Mouse (Mus musculus) midbrain, embryonic 12.5 days (tissue): ENCODE measurements around the gene Slc35c2. TPM values are rescaled to one million over a fixed set of nuclear protein-coding genes. Genes with fewer than 3 reads are reported as not detected.

ENCODE experiments used
- ATAC-seq: fragments of 200-750 bp; cut with Nextera tagmentation; 2 replicates; pipeline ENCODE4 v1.8.0; 2017; ENCODE audit warnings: low read depth, moderate TSS enrichment, moderate library complexity; ENCODE audit not compliant: low FRiP score
- H3K27ac ChIP-seq: fragments of 300-500 bp; sonication (generic); replicated peaks from 2 replicates; pipeline ENCODE4 v1.5.1; 2016; ENCODE audit warnings: mild to moderate bottlenecking
- H3K27me3 ChIP-seq: fragments of 300-500 bp; sonication (generic); 2 replicates; pipeline ENCODE4 v1.6.1; 2016; ENCODE audit warnings: mild to moderate bottlenecking
- H3K36me3 ChIP-seq: fragments of 300-500 bp; sonication (generic); 2 replicates; pipeline ENCODE4 v1.6.1; 2016
- H3K4me1 ChIP-seq: fragments of 300-500 bp; sonication (generic); 2 replicates; pipeline ENCODE4 v1.6.1; 2016
- H3K4me2 ChIP-seq: fragments of 300-500 bp; sonication (generic); replicated peaks from 2 replicates; pipeline ENCODE4 v1.6.1; 2016; ENCODE audit warnings: mild to moderate bottlenecking, moderate library complexity
- H3K4me3 ChIP-seq: fragments of 300-500 bp; sonication (generic); 2 replicates; pipeline ENCODE4 v1.5.1; 2016; ENCODE audit warnings: mild to moderate bottlenecking
- H3K9ac ChIP-seq: fragments of 300-500 bp; sonication (generic); replicated peaks from 2 replicates; pipeline ENCODE4 v1.6.1; 2016; ENCODE audit warnings: mild to moderate bottlenecking, moderate library complexity
- H3K9me3 ChIP-seq: fragments of 300-500 bp; sonication (generic); 2 replicates; pipeline ENCODE4 v1.6.1; 2016; ENCODE audit warnings: mild to moderate bottlenecking
- WGBS: fragments of 180-500 bp; shearing (Covaris S2); methylation state at CpG from one replicate; pipeline ENCODE4 v1.1.7; 2016; 5-methylcytosine and 5-hydroxymethylcytosine counted together
- polyA plus RNA-seq: library from polyadenylated mRNA; unstranded; fragments of >200 nt; fragmentation: Nextera tagmentation; extraction: Ambion mirVana; gene quantifications from 2 replicates; pipeline ENCODE4 v1.2.1, GENCODE M21; 2016

Slc35c2 gene
- polyA plus RNA-seq, 1 experiment from 2014 or later: 67.1 TPM

DNA sequence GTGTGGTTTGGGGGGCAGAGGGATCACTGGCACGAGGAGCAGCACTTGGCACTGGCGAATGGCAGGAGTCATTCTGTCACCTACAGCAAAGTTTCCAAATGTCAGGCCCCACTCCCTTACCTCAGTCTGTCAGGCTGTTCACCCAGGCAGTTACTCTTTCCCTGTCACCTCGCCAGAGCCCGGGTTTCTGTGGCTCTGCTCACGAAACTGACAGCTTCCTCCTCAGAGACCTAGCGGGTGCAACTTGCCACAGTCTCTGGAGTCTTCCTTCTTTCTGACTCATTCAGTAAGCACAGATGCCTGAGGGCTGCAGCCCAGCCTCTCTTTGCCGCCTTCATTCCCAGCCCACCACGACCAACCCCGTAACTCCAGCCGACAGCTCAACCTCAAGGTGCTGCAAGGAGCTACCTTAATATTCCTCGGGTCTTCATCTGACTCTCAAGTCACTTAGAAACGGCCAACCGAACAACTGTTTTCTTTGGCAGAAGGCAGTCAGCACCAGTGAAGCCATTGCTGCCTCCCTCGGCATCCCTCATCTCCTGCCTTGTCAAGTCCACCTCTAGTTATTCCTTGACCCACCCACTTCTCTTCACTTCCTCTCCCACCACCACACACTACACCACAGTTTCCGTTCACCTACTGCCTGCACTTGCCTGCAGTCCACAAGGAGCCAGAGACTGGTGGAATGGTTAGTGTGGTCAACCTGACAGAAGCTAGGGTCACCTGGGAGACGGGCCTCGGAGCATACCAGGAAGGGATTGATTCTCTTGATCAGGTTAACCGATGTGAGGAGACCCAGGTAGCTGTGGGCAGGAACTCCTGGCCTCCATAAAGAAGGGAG, 1.1 kb downstream of the Slc35c2 start:
- ATAC-seq: no peak
- H3K27ac ChIP-seq: no peak overlapping the region
- H3K4me2 ChIP-seq: peak overlapping the region; percentile 94

GRCm38 (mm10) chr2:165285621-165286020, 2.0 kb downstream of the Slc35c2 start:
- Histone ChIP-seq H3K9me3 (no peaks in the 10 kb centered on the region), H3K9ac (no peak overlapping the region), H3K36me3 (peaks cover 23% of the 10 kb centered on the region), H3K4me3 (no peak overlapping the region), H3K27me3 (no peaks in the 10 kb centered on the region), H3K4me1 (peaks cover 29% of the 10 kb centered on the region), H3K4me2 (no peak overlapping the region), H3K27ac (no peak overlapping the region)
- no peak for ATAC-seq
- WGBS: 89% methylated on average over 8 of the region's 8 CpGs

More for the DNA sequence above, 1.1 kb downstream of the Slc35c2 start:
- Histone ChIP-seq H3K36me3 (peaks cover 29% of the 10 kb centered on the region), H3K9ac (peak overlapping the region; percentile 78), H3K9me3 (no peaks in the 10 kb centered on the region), H3K4me1 (peaks cover 29% of the 10 kb centered on the region), H3K4me3 (peak overlapping the region; percentile 80), H3K27me3 (no peaks in the 10 kb centered on the region)
- WGBS: 73% methylated on average over 18 of the region's 18 CpGs

- H3K4me1 ChIP-seq: peaks cover 32% of the 10 kb centered on the region
- H3K27ac ChIP-seq: no peak overlapping the region
- WGBS: 81% methylated on average over 3 of the region's 3 CpGs
- H3K36me3 ChIP-seq: peaks cover 17% of the 10 kb centered on the region
- no peak for ATAC-seq
- 0 out of 2 replicates have a peak, but pooled peaks cover under 1% of the 10 kb centered on the region for H3K27me3 ChIP-seq
- no peak overlapping the region for H3K4me3 ChIP-seq
- no peak overlapping the region for H3K9ac ChIP-seq
- no peaks in the 10 kb centered on the region for H3K9me3 ChIP-seq
- no peak overlapping the region for H3K4me2 ChIP-seq
Measured at GRCm38 (mm10) chr2:165285034-165285433, 2.6 kb downstream of the Slc35c2 start.

GRCm38 (mm10) chr2:165284377-165284776, 3.3 kb downstream of the Slc35c2 start:
- no peak for ATAC-seq
- no peaks in the 10 kb centered on the region for H3K9me3 ChIP-seq
- 0 out of 2 replicates have a peak, but pooled peaks cover 4% of the 10 kb centered on the region for H3K27me3 ChIP-seq
- H3K36me3 ChIP-seq: peaks cover 11% of the 10 kb centered on the region; the same call in 1 of the 2 replicates
- no peak overlapping the region for H3K27ac ChIP-seq
- H3K4me1 ChIP-seq: peaks cover 39% of the 10 kb centered on the region
- WGBS: 93% methylated on average over 7 of the region's 7 CpGs
- H3K9ac ChIP-seq: no peak overlapping the region
- H3K4me3 ChIP-seq: no peak overlapping the region
- no peak overlapping the region for H3K4me2 ChIP-seq

DNA sequence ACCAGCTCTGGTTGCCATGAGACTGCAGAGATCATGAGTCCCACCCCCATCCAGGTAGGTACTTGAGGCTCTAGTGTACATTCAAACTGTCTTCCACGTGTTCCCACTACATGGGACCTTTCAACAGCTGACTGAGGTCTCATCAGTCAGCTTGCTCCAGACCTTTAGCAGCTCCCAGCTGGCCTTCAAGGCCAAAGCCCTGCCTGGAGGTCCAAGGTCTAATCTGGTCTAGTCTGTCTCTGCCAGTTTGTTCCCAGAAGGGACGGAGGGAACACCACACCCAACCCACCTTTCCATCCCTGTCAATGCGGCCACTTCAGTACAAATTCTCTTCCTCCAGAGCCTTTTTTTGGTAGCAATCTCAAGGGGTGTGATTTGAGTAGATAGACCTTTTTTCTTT, 4.0 kb downstream of the Slc35c2 start:
- no peak overlapping the region for H3K27ac ChIP-seq
- 96% methylated on average over 3 of the region's 3 CpGs for WGBS
- H3K9ac ChIP-seq: no peak overlapping the region
- peaks cover 45% of the 10 kb centered on the region for H3K4me1 ChIP-seq
- 0 out of 2 replicates have a peak, but pooled peaks cover 4% of the 10 kb centered on the region for H3K27me3 ChIP-seq
- H3K36me3 ChIP-seq: peaks cover 9% of the 10 kb centered on the region; the same call in 1 of the 2 replicates
- H3K4me2 ChIP-seq: no peak overlapping the region
- H3K9me3 ChIP-seq: no peaks in the 10 kb centered on the region
- no peak for ATAC-seq
- no peak overlapping the region for H3K4me3 ChIP-seq

DNA sequence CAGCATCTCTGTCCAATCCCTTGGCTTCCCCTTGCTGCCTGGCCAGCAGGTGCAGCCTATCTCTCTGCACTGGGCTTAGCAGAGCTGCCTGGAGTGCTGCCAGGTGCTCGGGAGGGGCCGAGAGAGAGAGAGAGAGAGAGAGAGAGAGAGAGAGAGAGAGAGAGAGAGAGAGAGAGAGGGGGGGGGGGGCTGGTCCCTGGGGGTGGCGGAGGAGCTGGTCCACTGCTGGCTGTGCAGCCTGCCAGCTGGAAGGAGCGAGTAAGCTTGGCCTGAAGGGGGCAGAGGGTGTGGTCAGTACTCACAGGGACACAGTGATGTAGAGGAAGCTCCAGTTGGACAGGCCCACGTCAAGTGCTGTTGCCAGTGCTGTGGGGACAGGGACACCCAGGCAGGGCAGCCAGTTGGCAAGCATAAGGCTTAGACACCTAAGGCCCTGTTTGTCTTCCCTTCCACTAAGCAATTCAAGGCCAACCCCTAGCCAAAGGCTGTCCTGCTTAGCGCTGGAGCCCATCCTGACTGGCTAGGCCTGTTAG, 5.8 kb downstream of the Slc35c2 start:
- Histone ChIP-seq H3K4me2 (no peak overlapping the region), H3K9ac (no peak overlapping the region), H3K4me3 (no peak overlapping the region), H3K4me1 (peaks cover 32% of the 10 kb centered on the region), H3K9me3 (no peaks in the 10 kb centered on the region), H3K27ac (no peak overlapping the region), H3K27me3 (peaks cover 8% of the 10 kb centered on the region; the same call in 1 of the 2 replicates), H3K36me3 (peaks cover 22% of the 10 kb centered on the region)
- ATAC-seq: no peak
- 66% methylated on average over 6 of the region's 6 CpGs for WGBS

DNA sequence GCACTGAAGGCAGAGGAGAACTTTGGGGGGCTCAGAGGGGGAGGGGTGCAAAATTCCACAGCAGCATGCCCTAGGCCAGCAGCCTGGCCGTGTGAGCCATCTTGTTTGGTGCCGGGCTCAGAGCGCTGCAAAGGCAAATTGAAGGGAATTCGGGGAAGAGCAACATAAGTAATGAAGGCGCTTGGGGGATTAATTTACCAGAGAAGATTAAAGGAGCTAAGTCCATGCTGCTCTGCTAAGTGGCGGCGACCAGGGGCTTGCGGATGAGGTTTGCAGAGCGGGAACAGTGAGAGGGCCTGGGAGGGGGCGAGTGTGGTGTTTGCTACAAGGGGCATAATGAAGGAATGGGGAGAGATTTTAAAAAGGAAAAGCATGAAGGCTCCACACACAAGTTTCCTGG, 8.3 kb downstream of the Slc35c2 start:
- H3K4me2 ChIP-seq: no peak overlapping the region
- ATAC-seq: 0 out of 2 replicates have a peak, but pooled peaks have one; percentile 13
- no peaks in the 10 kb centered on the region for H3K9me3 ChIP-seq
- H3K4me1 ChIP-seq: peaks cover 40% of the 10 kb centered on the region
- WGBS: 24% methylated on average over 10 of the region's 10 CpGs
- peaks cover 14% of the 10 kb centered on the region; the same call in 1 of the 2 replicates for H3K27me3 ChIP-seq
- H3K4me3 ChIP-seq: no peak overlapping the region
- H3K36me3 ChIP-seq: peaks cover 22% of the 10 kb centered on the region
- H3K9ac ChIP-seq: no peak overlapping the region
- H3K27ac ChIP-seq: peak overlapping the region; percentile 66

DNA sequence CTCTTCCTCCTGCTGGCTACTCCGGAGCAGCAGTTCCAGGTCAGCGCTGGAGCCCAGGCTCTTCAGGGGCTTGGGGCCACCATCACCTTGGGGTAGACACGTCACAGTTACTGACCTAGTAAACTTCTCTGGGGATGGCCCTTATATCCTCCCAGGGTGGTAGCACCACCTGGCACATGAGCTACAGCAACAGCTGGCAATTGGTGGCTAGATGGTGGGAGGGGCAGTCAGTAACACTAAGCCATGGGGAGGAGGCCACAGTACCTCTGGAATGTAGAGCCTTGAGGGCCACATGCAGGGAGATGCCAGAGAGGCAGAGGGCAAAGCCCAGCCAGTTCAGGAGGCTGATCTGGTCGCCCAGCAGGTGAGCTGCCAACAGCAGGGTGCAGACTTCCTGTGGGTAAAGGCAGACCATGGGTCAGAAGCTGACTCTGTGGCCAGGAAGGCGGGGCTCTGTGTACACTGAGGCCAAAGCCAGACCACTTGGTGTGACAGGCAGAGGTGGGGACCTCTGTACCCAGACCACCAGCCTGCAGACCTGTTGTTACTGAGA, 10.4 kb downstream of the Slc35c2 start:
- no peak overlapping the region for H3K9ac ChIP-seq
- H3K27me3 ChIP-seq: peaks cover 23% of the 10 kb centered on the region
- no peak overlapping the region for H3K27ac ChIP-seq
- no peak for ATAC-seq
- WGBS: 86% methylated on average over 5 of the region's 5 CpGs
- H3K4me3 ChIP-seq: no peak overlapping the region
- peaks cover 16% of the 10 kb centered on the region for H3K36me3 ChIP-seq
- no peak overlapping the region for H3K4me2 ChIP-seq
- H3K9me3 ChIP-seq: no peaks in the 10 kb centered on the region
- H3K4me1 ChIP-seq: peaks cover 50% of the 10 kb centered on the region

DNA sequence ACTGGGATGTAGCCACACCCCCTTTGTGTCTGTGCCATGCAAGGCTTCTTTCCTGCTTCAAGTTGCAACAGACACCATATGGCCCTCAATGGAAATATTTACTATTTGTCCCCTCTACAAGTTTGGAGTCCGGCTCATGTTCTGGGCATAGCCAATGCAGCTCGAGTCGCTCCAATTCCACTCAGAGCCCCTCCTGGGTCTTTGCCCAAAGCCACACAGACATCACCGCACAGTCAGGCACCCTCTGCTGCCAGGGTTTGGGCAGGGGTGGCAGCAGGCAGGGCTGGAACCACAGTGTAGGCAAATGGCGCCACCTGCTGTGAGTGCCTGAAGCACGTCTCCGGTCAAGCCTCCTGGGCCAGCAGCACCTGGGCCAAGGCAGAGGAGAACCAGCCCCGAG, 11.8 kb downstream of the Slc35c2 start:
- H3K9me3 ChIP-seq: no peaks in the 10 kb centered on the region
- ATAC-seq: peak; percentile 31; the same call in 1 of the 2 replicates
- WGBS: 22% methylated on average over 8 of the region's 8 CpGs
- no peak overlapping the region for H3K9ac ChIP-seq
- H3K36me3 ChIP-seq: peaks cover 13% of the 10 kb centered on the region
- H3K4me2 ChIP-seq: no peak overlapping the region
- H3K27ac ChIP-seq: peak overlapping the region; percentile 63; the same call in 1 of the 2 replicates
- peaks cover 56% of the 10 kb centered on the region for H3K4me1 ChIP-seq
- H3K27me3 ChIP-seq: peaks cover 23% of the 10 kb centered on the region
- no peak overlapping the region for H3K4me3 ChIP-seq

GRCm38 (mm10) chr2:165275124-165275640, 12.5 kb downstream of the Slc35c2 start:
- H3K9me3 ChIP-seq: no peaks in the 10 kb centered on the region
- no peak overlapping the region for H3K4me3 ChIP-seq
- H3K27ac ChIP-seq: peak overlapping the region; percentile 63
- peaks cover 13% of the 10 kb centered on the region for H3K36me3 ChIP-seq
- WGBS: 28% methylated on average over 8 of the region's 8 CpGs
- no peak overlapping the region; the same call in 1 of the 2 replicates for H3K4me2 ChIP-seq
- H3K9ac ChIP-seq: no peak overlapping the region
- peaks cover 59% of the 10 kb centered on the region for H3K4me1 ChIP-seq
- ATAC-seq: peak; percentile 53
- peaks cover 23% of the 10 kb centered on the region for H3K27me3 ChIP-seq

GRCm38 (mm10) chr2:165273589-165273988, 14.1 kb downstream of the Slc35c2 start:
- no peak overlapping the region for H3K4me3 ChIP-seq
- H3K27me3 ChIP-seq: peaks cover 27% of the 10 kb centered on the region
- no peaks in the 10 kb centered on the region for H3K9me3 ChIP-seq
- H3K4me1 ChIP-seq: peaks cover 44% of the 10 kb centered on the region
- H3K36me3 ChIP-seq: peaks cover 13% of the 10 kb centered on the region
- no peak overlapping the region for H3K27ac ChIP-seq
- H3K9ac ChIP-seq: no peak overlapping the region
- H3K4me2 ChIP-seq: no peak overlapping the region
- no peak for ATAC-seq
- WGBS: 51% methylated on average over 4 of the region's 4 CpGs

- WGBS: 9% methylated on average over 8 of the region's 8 CpGs
- Histone ChIP-seq H3K9me3 (no peaks in the 10 kb centered on the region), H3K4me1 (peaks cover 56% of the 10 kb centered on the region), H3K9ac (no peak overlapping the region), H3K36me3 (no peaks in the 10 kb centered on the region), H3K4me2 (no peak overlapping the region), H3K4me3 (no peak overlapping the region), H3K27me3 (peaks cover 25% of the 10 kb centered on the region), H3K27ac (0 out of 2 replicates have a peak overlapping the region, but pooled peaks have one; percentile 40)
- no peak for ATAC-seq
Measured at GRCm38 (mm10) chr2:165271326-165271725, 16.3 kb downstream of the Slc35c2 start.
